Mouse (Mus musculus): ENCODE results near the gene Nuf2. TPM values are rescaled to one million over a fixed set of nuclear protein-coding genes. Genes with fewer than 3 reads are reported as not detected.
"Not testable (repeated sequence)": the region's sequence is repeated elsewhere in the genome, so short reads cannot be mapped to it uniquely, and the experiment has no call there.

Nuf2 gene
- polyA plus RNA-seq, 1 experiment from 2014 or later, result 100 TPM

- 84% methylated on average over 8 of the region's 8 CpGs for WGBS
- H3K4me3 ChIP-seq (ENCODE audit: low read depth, low read length), result peak overlapping the region; percentile 63
- H3K4me1 ChIP-seq (ENCODE audit: control insufficient read depth, insufficient read depth, low read length), result no peaks in the 10 kb centered on the region
- DNase-seq (ENCODE audit: low spot score), result no peak
- H3K36me3 ChIP-seq (replicated peaks; ENCODE audit: control insufficient read depth, insufficient read depth, low read depth, low read length), result no peaks in the 10 kb centered on the region
- H3K27me3 ChIP-seq (ENCODE audit: control insufficient read depth, insufficient read depth, low read length), result no peaks in the 10 kb centered on the region
- no peaks in the 10 kb centered on the region for H3K9me3 ChIP-seq (replicated peaks; ENCODE audit: control insufficient read depth, low read length)
- ATAC-seq (replicated peaks; ENCODE audit: insufficient number of reproducible peaks, low FRiP score, low TSS enrichment, low read depth), result no peak
- no peak overlapping the region for H3K9ac ChIP-seq (replicated peaks; ENCODE audit: low read length)
- peak overlapping the region; percentile 35 for H3K4me2 ChIP-seq (ENCODE audit: low read depth, low read length)
- no peak overlapping the region for H3K27ac ChIP-seq (replicated peaks; ENCODE audit: low read depth, low read length)
Observed at GRCm38 (mm10) chr1:169529996-169530518, 1.2 kb downstream of the Nuf2 start.

DNA sequence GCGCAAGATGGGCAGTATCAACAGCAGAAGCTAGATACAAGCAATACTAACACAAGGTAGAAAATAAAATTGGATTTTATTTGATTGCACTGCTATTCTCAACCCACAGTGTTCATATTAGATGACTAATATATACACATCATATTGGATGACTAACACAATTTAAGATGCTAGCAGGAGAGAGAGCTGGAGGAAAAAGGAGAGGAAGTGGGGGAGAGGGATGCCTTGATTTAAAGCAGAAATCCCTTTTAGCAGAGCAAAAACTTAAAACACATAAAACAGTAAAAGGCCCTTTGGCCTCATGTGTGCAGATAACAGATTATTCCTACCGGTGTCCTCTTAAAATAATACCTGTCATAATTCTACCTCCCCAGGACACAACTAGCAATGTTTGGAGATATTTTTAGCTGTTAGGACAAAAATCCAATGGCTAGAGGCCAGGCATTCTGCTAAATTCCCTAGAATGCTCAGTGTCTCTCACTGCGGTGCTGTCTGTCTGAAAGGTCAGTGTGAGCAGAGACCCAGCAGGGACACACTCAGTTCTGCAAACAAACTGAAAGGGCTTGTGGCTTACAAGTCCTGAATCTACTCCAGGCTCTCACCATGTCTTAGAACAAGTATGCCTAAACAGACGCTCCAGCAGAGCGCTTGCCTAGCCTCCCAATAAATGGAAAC lies 5.1 kb downstream of the Nuf2 start:
- H3K27ac ChIP-seq (replicated peaks; ENCODE audit: low read depth, low read length), result no peak overlapping the region
- ATAC-seq (replicated peaks; ENCODE audit: insufficient number of reproducible peaks, low FRiP score, low TSS enrichment, low read depth) (no peak), DNase-seq (ENCODE audit: low spot score) (no peak)
- no peak overlapping the region for H3K9ac ChIP-seq (replicated peaks; ENCODE audit: low read length)
- 93% methylated on average over 5 of the region's 5 CpGs for WGBS
- no peak overlapping the region for H3K4me2 ChIP-seq (ENCODE audit: low read depth, low read length)
- no peaks in the 10 kb centered on the region; the same call in 1 of the 2 replicates for H3K36me3 ChIP-seq (replicated peaks; ENCODE audit: control insufficient read depth, insufficient read depth, low read depth, low read length)
- H3K4me1 ChIP-seq (ENCODE audit: control insufficient read depth, insufficient read depth, low read length), result no peaks in the 10 kb centered on the region
- no peaks in the 10 kb centered on the region for H3K27me3 ChIP-seq (ENCODE audit: control insufficient read depth, insufficient read depth, low read length)
- H3K4me3 ChIP-seq (ENCODE audit: low read depth, low read length), result no peak overlapping the region
- no peaks in the 10 kb centered on the region for H3K9me3 ChIP-seq (replicated peaks; ENCODE audit: control insufficient read depth, low read length)

GRCm38 (mm10) chr1:169519337-169519736 lies 11.9 kb downstream of the Nuf2 start:
- no peaks in the 10 kb centered on the region for H3K27me3 ChIP-seq (ENCODE audit: control insufficient read depth, insufficient read depth, low read length)
- H3K4me3 ChIP-seq (ENCODE audit: low read depth, low read length), result no peak overlapping the region
- H3K9ac ChIP-seq (replicated peaks; ENCODE audit: low read length), result no peak overlapping the region
- 93% methylated on average over 11 of the region's 11 CpGs for WGBS
- no peak overlapping the region for H3K4me2 ChIP-seq (ENCODE audit: low read depth, low read length)
- DNase-seq (ENCODE audit: low spot score) (no peak), ATAC-seq (replicated peaks; ENCODE audit: insufficient number of reproducible peaks, low FRiP score, low TSS enrichment, low read depth) (no peak)
- no peaks in the 10 kb centered on the region for H3K4me1 ChIP-seq (ENCODE audit: control insufficient read depth, insufficient read depth, low read length)
- H3K9me3 ChIP-seq (replicated peaks; ENCODE audit: control insufficient read depth, low read length), result no peaks in the 10 kb centered on the region
- no peak overlapping the region for H3K27ac ChIP-seq (replicated peaks; ENCODE audit: low read depth, low read length)
- peaks cover 4% of the 10 kb centered on the region; the same call in 1 of the 2 replicates for H3K36me3 ChIP-seq (replicated peaks; ENCODE audit: control insufficient read depth, insufficient read depth, low read depth, low read length)

- H3K4me2 ChIP-seq (ENCODE audit: low read depth, low read length); H3K9me3 ChIP-seq (replicated peaks; ENCODE audit: control insufficient read depth, low read length); H3K4me1 ChIP-seq (ENCODE audit: control insufficient read depth, insufficient read depth, low read length); H3K4me3 ChIP-seq (ENCODE audit: low read depth, low read length); DNase-seq (ENCODE audit: low spot score); H3K27me3 ChIP-seq (ENCODE audit: control insufficient read depth, insufficient read depth, low read length); H3K36me3 ChIP-seq (replicated peaks; ENCODE audit: control insufficient read depth, insufficient read depth, low read depth, low read length); H3K9ac ChIP-seq (replicated peaks; ENCODE audit: low read length); H3K27ac ChIP-seq (replicated peaks; ENCODE audit: low read depth, low read length); ATAC-seq (replicated peaks; ENCODE audit: insufficient number of reproducible peaks, low FRiP score, low TSS enrichment, low read depth): not testable (repeated sequence)
- 96% methylated on average over 5 of the region's 7 CpGs for WGBS
Observed at GRCm38 (mm10) chr1:169517899-169518517, 13.3 kb downstream of the Nuf2 start.

GRCm38 (mm10) chr1:169517376-169517892 lies 13.8 kb downstream of the Nuf2 start:
- no peak overlapping the region for H3K4me2 ChIP-seq (ENCODE audit: low read depth, low read length)
- DNase-seq (ENCODE audit: low spot score) (no peak), ATAC-seq (replicated peaks; ENCODE audit: insufficient number of reproducible peaks, low FRiP score, low TSS enrichment, low read depth) (no peak)
- H3K9ac ChIP-seq (replicated peaks; ENCODE audit: low read length), result no peak overlapping the region
- H3K4me3 ChIP-seq (ENCODE audit: low read depth, low read length), result no peak overlapping the region
- H3K4me1 ChIP-seq (ENCODE audit: control insufficient read depth, insufficient read depth, low read length), result no peaks in the 10 kb centered on the region
- no peaks in the 10 kb centered on the region for H3K27me3 ChIP-seq (ENCODE audit: control insufficient read depth, insufficient read depth, low read length)
- peaks cover 6% of the 10 kb centered on the region for H3K36me3 ChIP-seq (replicated peaks; ENCODE audit: control insufficient read depth, insufficient read depth, low read depth, low read length)
- 97% methylated on average over 8 of the region's 8 CpGs for WGBS
- no peak overlapping the region for H3K27ac ChIP-seq (replicated peaks; ENCODE audit: low read depth, low read length)
- H3K9me3 ChIP-seq (replicated peaks; ENCODE audit: control insufficient read depth, low read length), result no peaks in the 10 kb centered on the region

GRCm38 (mm10) chr1:169506354-169506753 lies 24.9 kb downstream of the Nuf2 start:
- H3K4me2 ChIP-seq (ENCODE audit: low read depth, low read length), result no peak overlapping the region
- no peaks in the 10 kb centered on the region for H3K9me3 ChIP-seq (replicated peaks; ENCODE audit: control insufficient read depth, low read length)
- H3K4me1 ChIP-seq (ENCODE audit: control insufficient read depth, insufficient read depth, low read length), result no peaks in the 10 kb centered on the region
- H3K27me3 ChIP-seq (ENCODE audit: control insufficient read depth, insufficient read depth, low read length), result no peaks in the 10 kb centered on the region
- WGBS, result 95% methylated on average over 6 of the region's 6 CpGs
- peaks cover 7% of the 10 kb centered on the region for H3K36me3 ChIP-seq (replicated peaks; ENCODE audit: control insufficient read depth, insufficient read depth, low read depth, low read length)
- H3K27ac ChIP-seq (replicated peaks; ENCODE audit: low read depth, low read length), result no peak overlapping the region
- no peak overlapping the region for H3K4me3 ChIP-seq (ENCODE audit: low read depth, low read length)
- no peak overlapping the region for H3K9ac ChIP-seq (replicated peaks; ENCODE audit: low read length)
- DNase-seq (ENCODE audit: low spot score), result no peak
- no peak for ATAC-seq (replicated peaks; ENCODE audit: insufficient number of reproducible peaks, low FRiP score, low TSS enrichment, low read depth)

DNA sequence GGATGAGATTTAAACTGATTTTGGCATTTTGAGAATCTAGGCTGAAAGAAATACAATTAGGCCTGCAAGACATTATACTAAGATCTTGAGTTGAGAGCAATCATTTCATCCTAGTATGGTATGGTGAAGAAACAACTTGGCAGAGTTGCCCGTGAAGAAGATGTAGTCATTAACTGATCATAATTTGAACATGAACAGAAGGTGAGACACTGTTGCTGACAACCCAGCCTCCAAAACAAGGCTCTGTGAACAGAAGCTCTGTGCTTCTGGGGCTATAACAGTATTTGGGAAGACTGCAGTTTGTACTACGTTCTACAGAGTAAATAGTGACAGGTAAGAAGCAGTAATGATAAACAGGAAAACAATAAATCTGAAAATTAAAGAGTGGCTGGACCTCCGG lies 28.4 kb downstream of the Nuf2 start:
- no peak overlapping the region for H3K9ac ChIP-seq (replicated peaks; ENCODE audit: low read length)
- ATAC-seq (replicated peaks; ENCODE audit: insufficient number of reproducible peaks, low FRiP score, low TSS enrichment, low read depth) (no peak), DNase-seq (ENCODE audit: low spot score) (no peak)
- H3K4me2 ChIP-seq (ENCODE audit: low read depth, low read length), result no peak overlapping the region
- no peaks in the 10 kb centered on the region for H3K9me3 ChIP-seq (replicated peaks; ENCODE audit: control insufficient read depth, low read length)
- H3K27me3 ChIP-seq (ENCODE audit: control insufficient read depth, insufficient read depth, low read length), result no peaks in the 10 kb centered on the region
- H3K4me1 ChIP-seq (ENCODE audit: control insufficient read depth, insufficient read depth, low read length), result no peaks in the 10 kb centered on the region
- 87% methylated on average over 3 of the region's 3 CpGs for WGBS
- H3K36me3 ChIP-seq (replicated peaks; ENCODE audit: control insufficient read depth, insufficient read depth, low read depth, low read length), result peaks cover 5% of the 10 kb centered on the region
- H3K27ac ChIP-seq (replicated peaks; ENCODE audit: low read depth, low read length), result no peak overlapping the region
- no peak overlapping the region for H3K4me3 ChIP-seq (ENCODE audit: low read depth, low read length)

DNA sequence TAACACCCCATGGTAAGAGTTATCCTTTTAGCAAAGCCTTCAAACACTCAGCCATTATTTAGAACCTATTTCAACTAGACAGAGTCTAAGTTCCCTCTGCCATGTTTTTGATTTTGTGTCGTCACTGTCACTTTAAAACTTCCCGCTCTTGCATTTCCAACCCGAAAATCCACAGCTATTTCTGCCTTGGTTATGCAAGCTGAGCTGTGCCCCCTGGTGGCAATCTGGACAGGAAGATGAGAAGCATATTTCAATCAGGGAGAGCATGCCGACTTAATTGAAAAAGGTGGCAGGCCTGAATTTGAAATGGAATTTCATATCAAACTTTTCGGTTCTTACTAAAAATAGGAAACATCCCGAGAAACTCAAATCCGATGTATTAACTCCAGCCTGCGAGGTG lies 35.6 kb downstream of the Nuf2 start:
- H3K27me3 ChIP-seq (ENCODE audit: control insufficient read depth, insufficient read depth, low read length), result no peaks in the 10 kb centered on the region
- no peaks in the 10 kb centered on the region for H3K4me1 ChIP-seq (ENCODE audit: control insufficient read depth, insufficient read depth, low read length)
- no peak overlapping the region for H3K4me3 ChIP-seq (ENCODE audit: low read depth, low read length)
- H3K36me3 ChIP-seq (replicated peaks; ENCODE audit: control insufficient read depth, insufficient read depth, low read depth, low read length), result no peaks in the 10 kb centered on the region; the same call in 1 of the 2 replicates
- no peak for ATAC-seq (replicated peaks; ENCODE audit: insufficient number of reproducible peaks, low FRiP score, low TSS enrichment, low read depth)
- H3K27ac ChIP-seq (replicated peaks; ENCODE audit: low read depth, low read length), result no peak overlapping the region
- peak; percentile 74 for DNase-seq (ENCODE audit: low spot score)
- H3K4me2 ChIP-seq (ENCODE audit: low read depth, low read length), result no peak overlapping the region
- no peak overlapping the region for H3K9ac ChIP-seq (replicated peaks; ENCODE audit: low read length)
- 74% methylated on average over 8 of the region's 8 CpGs for WGBS
- no peaks in the 10 kb centered on the region for H3K9me3 ChIP-seq (replicated peaks; ENCODE audit: control insufficient read depth, low read length)
